Mouse (Mus musculus): Measurements from ENCODE around the gene Hbb-y. TPM values are rescaled to one million over a fixed set of nuclear protein-coding genes. Genes with fewer than 3 reads are reported as not detected.

Hbb-y gene
- polyA plus RNA-seq (2014; fragmentation: Nextera tagmentation; extraction: Ambion mirVana) = 727 and 736 TPM in 2 replicates

GRCm38 (mm10) chr7:103853090-103853489 is at the start of gene Hbb-y:
Hbb-y (minus strand) TSS chr7:103853216.
- Histone ChIP-seq H3K9ac (ENCODE audit: low read length) (no peak within 1 kb of the TSS), H3K27me3 (replicated peaks; ENCODE audit: control insufficient read depth, insufficient read depth, low read length) (no peaks in the 10 kb centered on the region), H3K27ac (ENCODE audit: low read depth) (no peak within 1 kb of the TSS), H3K36me3 (ENCODE audit: control insufficient read depth, insufficient read depth, low read length) (no peaks in the 10 kb centered on the region), H3K9me3 (ENCODE audit: control insufficient read depth, low read length) (no peaks in the 10 kb centered on the region), H3K4me1 (replicated peaks; ENCODE audit: control insufficient read depth, insufficient read depth, low read length) (no peaks in the 10 kb centered on the region), H3K4me2 (ENCODE audit: low read length) (no peak within 1 kb of the TSS), H3K4me3 (ENCODE audit: low read depth, low read length) (no peak within 1 kb of the TSS)
- DNase-seq (ENCODE audit: low spot score) = no peak
- WGBS = 57% methylated on average over 2 of the region's 2 CpGs
- ATAC-seq (replicated peaks; ENCODE audit: low FRiP score, low TSS enrichment, low read depth) = no peak

GRCm38 (mm10) chr7:103894385-103894784 is 41.4 kb upstream of the Hbb-y start, which contains the start of gene Olfr64:
Olfr64 (minus strand) TSS chr7:103894485.
- DNase-seq (ENCODE audit: low spot score) (no peak), ATAC-seq (replicated peaks; ENCODE audit: low FRiP score, low TSS enrichment, low read depth) (no peak)
- H3K4me1 ChIP-seq (replicated peaks; ENCODE audit: control insufficient read depth, insufficient read depth, low read length) = no peaks in the 10 kb centered on the region
- H3K9me3 ChIP-seq (ENCODE audit: control insufficient read depth, low read length) = no peaks in the 10 kb centered on the region
- H3K4me3 ChIP-seq (ENCODE audit: low read depth, low read length) = no peak within 1 kb of the TSS
- H3K36me3 ChIP-seq (ENCODE audit: control insufficient read depth, insufficient read depth, low read length) = no peaks in the 10 kb centered on the region
- no peaks in the 10 kb centered on the region for H3K27me3 ChIP-seq (replicated peaks; ENCODE audit: control insufficient read depth, insufficient read depth, low read length)
- H3K27ac ChIP-seq (ENCODE audit: low read depth) = no peak within 1 kb of the TSS
- WGBS = 79% methylated on average over 1 of the region's 1 CpGs
- no peak within 1 kb of the TSS for H3K4me2 ChIP-seq (ENCODE audit: low read length)
- H3K9ac ChIP-seq (ENCODE audit: low read length) = no peak within 1 kb of the TSS

- Histone ChIP-seq H3K27ac (ENCODE audit: low read depth) (no peak within 1 kb of the TSS), H3K9ac (ENCODE audit: low read length) (no peak within 1 kb of the TSS), H3K9me3 (ENCODE audit: control insufficient read depth, low read length) (no peaks in the 10 kb centered on the region), H3K4me3 (ENCODE audit: low read depth, low read length) (no peak within 1 kb of the TSS), H3K4me2 (ENCODE audit: low read length) (no peak within 1 kb of the TSS), H3K36me3 (ENCODE audit: control insufficient read depth, insufficient read depth, low read length) (no peaks in the 10 kb centered on the region), H3K4me1 (replicated peaks; ENCODE audit: control insufficient read depth, insufficient read depth, low read length) (no peaks in the 10 kb centered on the region), H3K27me3 (replicated peaks; ENCODE audit: control insufficient read depth, insufficient read depth, low read length) (no peaks in the 10 kb centered on the region)
- DNase-seq (ENCODE audit: low spot score) = no peak
- no peak for ATAC-seq (replicated peaks; ENCODE audit: low FRiP score, low TSS enrichment, low read depth)
These were observed 33.1 kb upstream of the Hbb-y start, which contains the start of gene Olfr66 for GRCm38 (mm10) chr7:103886152-103886551. Olfr66 (minus strand) TSS chr7:103886252.

- DNase-seq (ENCODE audit: low spot score) (no peak), ATAC-seq (replicated peaks; ENCODE audit: low FRiP score, low TSS enrichment, low read depth) (no peak)
- 87% methylated on average over 2 of the region's 2 CpGs for WGBS
- Histone ChIP-seq H3K4me3 (ENCODE audit: low read depth, low read length) (no peak overlapping the region), H3K27me3 (replicated peaks; ENCODE audit: control insufficient read depth, insufficient read depth, low read length) (no peaks in the 10 kb centered on the region), H3K36me3 (ENCODE audit: control insufficient read depth, insufficient read depth, low read length) (no peaks in the 10 kb centered on the region), H3K9ac (ENCODE audit: low read length) (no peak overlapping the region), H3K4me2 (ENCODE audit: low read length) (no peak overlapping the region), H3K9me3 (ENCODE audit: control insufficient read depth, low read length) (no peaks in the 10 kb centered on the region), H3K27ac (ENCODE audit: low read depth) (no peak overlapping the region), H3K4me1 (replicated peaks; ENCODE audit: control insufficient read depth, insufficient read depth, low read length) (no peaks in the 10 kb centered on the region)
These were observed 24.1 kb upstream of the Hbb-y start for GRCm38 (mm10) chr7:103877093-103877492.

GRCm38 (mm10) chr7:103874451-103874850 is 21.4 kb upstream of the Hbb-y start:
- DNase-seq (ENCODE audit: low spot score) = no peak
- H3K27ac ChIP-seq (ENCODE audit: low read depth) = no peak overlapping the region
- no peak overlapping the region for H3K9ac ChIP-seq (ENCODE audit: low read length)
- H3K4me1 ChIP-seq (replicated peaks; ENCODE audit: control insufficient read depth, insufficient read depth, low read length) = no peaks in the 10 kb centered on the region
- WGBS = 38% methylated on average over 5 of the region's 5 CpGs
- H3K9me3 ChIP-seq (ENCODE audit: control insufficient read depth, low read length) = no peaks in the 10 kb centered on the region
- no peak overlapping the region for H3K4me3 ChIP-seq (ENCODE audit: low read depth, low read length)
- H3K36me3 ChIP-seq (ENCODE audit: control insufficient read depth, insufficient read depth, low read length) = no peaks in the 10 kb centered on the region
- no peak for ATAC-seq (replicated peaks; ENCODE audit: low FRiP score, low TSS enrichment, low read depth)
- H3K4me2 ChIP-seq (ENCODE audit: low read length) = no peak overlapping the region
- no peaks in the 10 kb centered on the region for H3K27me3 ChIP-seq (replicated peaks; ENCODE audit: control insufficient read depth, insufficient read depth, low read length)

GRCm38 (mm10) chr7:103873064-103873463 is 20.0 kb upstream of the Hbb-y start:
- 3% methylated on average over 1 of the region's 1 CpGs for WGBS
- Histone ChIP-seq H3K36me3 (ENCODE audit: control insufficient read depth, insufficient read depth, low read length) (no peaks in the 10 kb centered on the region), H3K4me1 (replicated peaks; ENCODE audit: control insufficient read depth, insufficient read depth, low read length) (no peaks in the 10 kb centered on the region), H3K4me2 (ENCODE audit: low read length) (no peak overlapping the region), H3K4me3 (ENCODE audit: low read depth, low read length) (no peak overlapping the region), H3K27ac (ENCODE audit: low read depth) (no peak overlapping the region), H3K27me3 (replicated peaks; ENCODE audit: control insufficient read depth, insufficient read depth, low read length) (no peaks in the 10 kb centered on the region), H3K9me3 (ENCODE audit: control insufficient read depth, low read length) (no peaks in the 10 kb centered on the region), H3K9ac (ENCODE audit: low read length) (no peak overlapping the region)
- no peak for DNase-seq (ENCODE audit: low spot score)
- ATAC-seq (replicated peaks; ENCODE audit: low FRiP score, low TSS enrichment, low read depth) = no peak

- no peak overlapping the region for H3K4me2 ChIP-seq (ENCODE audit: low read length)
- no peaks in the 10 kb centered on the region for H3K36me3 ChIP-seq (ENCODE audit: control insufficient read depth, insufficient read depth, low read length)
- H3K27ac ChIP-seq (ENCODE audit: low read depth) = no peak overlapping the region
- no peak overlapping the region for H3K4me3 ChIP-seq (ENCODE audit: low read depth, low read length)
- H3K4me1 ChIP-seq (replicated peaks; ENCODE audit: control insufficient read depth, insufficient read depth, low read length) = no peaks in the 10 kb centered on the region
- H3K9me3 ChIP-seq (ENCODE audit: control insufficient read depth, low read length) = no peaks in the 10 kb centered on the region
- H3K9ac ChIP-seq (ENCODE audit: low read length) = no peak overlapping the region
- H3K27me3 ChIP-seq (replicated peaks; ENCODE audit: control insufficient read depth, insufficient read depth, low read length) = no peaks in the 10 kb centered on the region
- no peak for DNase-seq (ENCODE audit: low spot score)
- ATAC-seq (replicated peaks; ENCODE audit: low FRiP score, low TSS enrichment, low read depth) = no peak
These were observed 17.7 kb upstream of the Hbb-y start for GRCm38 (mm10) chr7:103870667-103871066.

GRCm38 (mm10) chr7:103865716-103866115 is 12.7 kb upstream of the Hbb-y start:
- Histone ChIP-seq H3K27ac (ENCODE audit: low read depth) (no peak overlapping the region), H3K9ac (ENCODE audit: low read length) (no peak overlapping the region), H3K4me1 (replicated peaks; ENCODE audit: control insufficient read depth, insufficient read depth, low read length) (no peaks in the 10 kb centered on the region), H3K27me3 (replicated peaks; ENCODE audit: control insufficient read depth, insufficient read depth, low read length) (no peaks in the 10 kb centered on the region), H3K4me3 (ENCODE audit: low read depth, low read length) (no peak overlapping the region), H3K36me3 (ENCODE audit: control insufficient read depth, insufficient read depth, low read length) (no peaks in the 10 kb centered on the region), H3K9me3 (ENCODE audit: control insufficient read depth, low read length) (no peaks in the 10 kb centered on the region), H3K4me2 (ENCODE audit: low read length) (no peak overlapping the region)
- ATAC-seq (replicated peaks; ENCODE audit: low FRiP score, low TSS enrichment, low read depth) (no peak), DNase-seq (ENCODE audit: low spot score) (no peak)

GRCm38 (mm10) chr7:103861531-103861930 is 8.5 kb upstream of the Hbb-y start:
- Histone ChIP-seq H3K27me3 (replicated peaks; ENCODE audit: control insufficient read depth, insufficient read depth, low read length) (no peaks in the 10 kb centered on the region), H3K4me2 (ENCODE audit: low read length) (no peak overlapping the region), H3K9ac (ENCODE audit: low read length) (no peak overlapping the region), H3K9me3 (ENCODE audit: control insufficient read depth, low read length) (no peaks in the 10 kb centered on the region), H3K36me3 (ENCODE audit: control insufficient read depth, insufficient read depth, low read length) (no peaks in the 10 kb centered on the region), H3K4me1 (replicated peaks; ENCODE audit: control insufficient read depth, insufficient read depth, low read length) (no peaks in the 10 kb centered on the region), H3K4me3 (ENCODE audit: low read depth, low read length) (no peak overlapping the region), H3K27ac (ENCODE audit: low read depth) (no peak overlapping the region)
- DNase-seq (ENCODE audit: low spot score) (no peak), ATAC-seq (replicated peaks; ENCODE audit: low FRiP score, low TSS enrichment, low read depth) (no peak)
- 81% methylated on average over 3 of the region's 3 CpGs for WGBS
